Mouse (Mus musculus): ENCODE measurements around the gene Tmem53.

DNA sequence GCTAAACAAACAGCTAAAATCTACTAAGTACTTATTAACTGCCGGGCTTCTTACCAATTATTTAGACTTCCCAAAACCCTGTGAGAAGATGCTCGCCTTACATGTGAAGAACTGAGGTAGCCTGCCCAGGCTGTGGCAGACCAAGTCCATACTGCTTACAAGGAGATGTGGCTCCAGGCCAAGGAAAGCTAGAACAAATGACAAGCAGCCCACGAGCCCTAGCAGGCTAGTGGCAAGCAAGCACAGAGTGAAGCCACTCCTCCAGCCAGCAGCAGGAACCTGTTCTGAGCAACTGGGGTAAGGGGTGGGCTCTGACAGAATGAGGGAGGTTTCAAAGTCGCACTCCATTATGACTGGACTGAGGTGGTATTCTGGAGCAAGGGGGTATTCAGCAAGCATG is 23.0 kb downstream of the Tmem53 start:
- TF ChIP-seq CTCF (IDR thresholded peaks at IDR 0.05; ENCODE audit: extremely low read depth, insufficient read depth, low read length) (no peak), POLR2A (IDR thresholded peaks at IDR 0.05; ENCODE audit: extremely low read depth, insufficient read depth, low read length) (no peak)
